Mouse (Mus musculus): ENCODE data around the gene Gm45623. TPM values are rescaled to one million over a fixed set of nuclear protein-coding genes. Genes with fewer than 3 reads are reported as not detected.
A peak's percentile ranks its signal among the peaks of the same experiment; 100 is the strongest.

The Gm45623 gene
- polyA plus RNA-seq, 1 experiment from 2014 or later = not detected

GRCm38 (mm10) chr13:56707111-56707510 is 46.5 kb downstream of the Gm45623 start:
- peaks cover 40% of the 10 kb centered on the region for H3K4me1 ChIP-seq
- H3K36me3 ChIP-seq (replicated peaks) = peaks cover 70% of the 10 kb centered on the region
- WGBS = 95% methylated on average over 4 of the region's 4 CpGs
- H3K27me3 ChIP-seq (ENCODE audit: poor library complexity, severe bottlenecking) = no peaks in the 10 kb centered on the region
- peaks cover under 1% of the 10 kb centered on the region; the same call in 1 of the 2 replicates for H3K9me3 ChIP-seq
- H3K4me3 ChIP-seq = no peak overlapping the region
- H3K27ac ChIP-seq = no peak overlapping the region
- no peak for DNase-seq (ENCODE audit: extremely low spot score, low spot score)

- peak overlapping the region; percentile 99; the same call in 1 of the 2 replicates for H3K27ac ChIP-seq
- H3K4me1 ChIP-seq = peaks cover 43% of the 10 kb centered on the region
- WGBS = 82% methylated on average over 2 of the region's 2 CpGs
- DNase-seq (ENCODE audit: extremely low spot score, low spot score) = no peak
- H3K27me3 ChIP-seq (ENCODE audit: poor library complexity, severe bottlenecking) = no peaks in the 10 kb centered on the region
- H3K9me3 ChIP-seq = no peaks in the 10 kb centered on the region
- H3K4me3 ChIP-seq = peak overlapping the region; percentile 90
- peaks cover 46% of the 10 kb centered on the region for H3K36me3 ChIP-seq (replicated peaks)
Measured at GRCm38 (mm10) chr13:56704596-56704995, 49.0 kb downstream of the Gm45623 start.

GRCm38 (mm10) chr13:56703871-56704321 is 49.7 kb downstream of the Gm45623 start:
- WGBS = 1% methylated on average over 11 of the region's 11 CpGs
- H3K27me3 ChIP-seq (ENCODE audit: poor library complexity, severe bottlenecking) = no peaks in the 10 kb centered on the region
- H3K9me3 ChIP-seq = no peaks in the 10 kb centered on the region
- no peak for DNase-seq (ENCODE audit: extremely low spot score, low spot score)
- H3K4me1 ChIP-seq = peaks cover 44% of the 10 kb centered on the region
- H3K36me3 ChIP-seq (replicated peaks) = peaks cover 39% of the 10 kb centered on the region
- peak overlapping the region; percentile 90 for H3K4me3 ChIP-seq
- peak overlapping the region; percentile 99 for H3K27ac ChIP-seq

GRCm38 (mm10) chr13:56703222-56703870 is 50.3 kb downstream of the Gm45623 start:
- DNase-seq (ENCODE audit: extremely low spot score, low spot score) = peak; percentile 75
- H3K4me3 ChIP-seq = peak overlapping the region; percentile 90
- H3K27me3 ChIP-seq (ENCODE audit: poor library complexity, severe bottlenecking) = no peaks in the 10 kb centered on the region
- peak overlapping the region; percentile 99 for H3K27ac ChIP-seq
- H3K36me3 ChIP-seq (replicated peaks) = peaks cover 34% of the 10 kb centered on the region
- 2% methylated on average over 80 of the region's 80 CpGs for WGBS
- H3K9me3 ChIP-seq = no peaks in the 10 kb centered on the region
- H3K4me1 ChIP-seq = peaks cover 49% of the 10 kb centered on the region

GRCm38 (mm10) chr13:56702469-56703221 is 51.0 kb downstream of the Gm45623 start, which contains the start of gene Smad5:
Gene Smad5 (plus strand): TSS chr13:56703010.
- H3K36me3 ChIP-seq (replicated peaks) = peaks cover 27% of the 10 kb centered on the region
- H3K4me3 ChIP-seq = peak within 1 kb of the TSS; percentile 90
- H3K27me3 ChIP-seq (ENCODE audit: poor library complexity, severe bottlenecking) = no peaks in the 10 kb centered on the region
- H3K9me3 ChIP-seq = no peaks in the 10 kb centered on the region
- H3K4me1 ChIP-seq = peaks cover 55% of the 10 kb centered on the region
- H3K27ac ChIP-seq = peak within 1 kb of the TSS; percentile 99
- peak; percentile 91 for DNase-seq (ENCODE audit: extremely low spot score, low spot score)
- 2% methylated on average over 60 of the region's 62 CpGs for whole genome bisulfite sequencing

Other genes starting within 250 kb of the Gm45623 start
- gene Fbxl21, start 231.4 kb downstream of the Gm45623 start, polyA plus RNA-seq (2016; fragmentation: Nextera tagmentation; extraction: Ambion mirVana) = 1.3 and 1.5 TPM in 2 replicates
- not detected in 2 replicates for gene Lect2, start 205.3 kb downstream of the Gm45623 start, polyA plus RNA-seq (2016; fragmentation: Nextera tagmentation; extraction: Ambion mirVana)
- 20.1 and 22.1 TPM in 2 replicates for gene Tgfbi, start 144.3 kb downstream of the Gm45623 start, polyA plus RNA-seq (2016; fragmentation: Nextera tagmentation; extraction: Ambion mirVana)
- gene Smad5, start 50.8 kb downstream of the Gm45623 start, polyA plus RNA-seq (2016; fragmentation: Nextera tagmentation; extraction: Ambion mirVana) = 35.7 and 36.1 TPM in 2 replicates
- gene Trpc7, start 142.2 kb upstream of the Gm45623 start, polyA plus RNA-seq (2016; fragmentation: Nextera tagmentation; extraction: Ambion mirVana) = not detected in 2 replicates